Mouse (Mus musculus) CD4-positive naive resting alpha-beta T cell, adult 57 days (primary cell): ENCODE data around the gene Rag1. TPM values are rescaled to one million over a fixed set of nuclear protein-coding genes. Genes with fewer than 3 reads are reported as not detected.

Experiments
- total RNA-seq: library from RNA; stranded (reverse); gene quantifications from one replicate; pipeline ENCODE4 v1.2.4, GENCODE M21; 2023

The Rag1 gene
- total RNA-seq, result not detected

DNA sequence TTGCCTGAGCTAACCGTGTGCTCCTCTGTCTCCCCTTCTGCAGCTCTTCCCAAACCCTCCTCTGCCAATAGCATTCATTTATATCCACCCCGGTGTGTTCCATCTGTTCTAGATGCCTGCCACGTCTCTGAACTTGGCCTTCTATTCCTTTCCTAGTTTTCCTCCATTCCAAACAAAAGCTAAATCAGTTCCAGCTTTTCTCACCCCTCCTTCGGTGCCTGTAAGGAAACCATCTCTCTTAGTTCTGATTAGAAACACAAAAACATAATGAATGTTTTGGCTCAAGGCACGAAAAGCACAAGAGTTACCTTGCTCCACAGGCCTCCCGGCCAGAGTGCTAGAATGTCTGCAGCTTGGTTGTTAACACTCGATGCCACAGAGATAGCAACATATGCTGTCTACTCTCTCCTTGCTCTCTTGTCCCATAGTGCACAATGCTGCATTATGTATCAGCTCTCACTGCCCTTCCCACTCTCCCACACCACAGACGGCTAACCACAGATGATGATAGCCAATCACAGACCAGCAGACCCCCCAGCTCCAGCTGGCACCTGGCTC lies at the start of gene Rag1, which contains the start of gene B230118H07Rik:
Gene Rag1, minus strand, starts transcription at position 388 of the 558 bp plus-strand sequence.
Gene B230118H07Rik, minus strand, starts transcription at position 419 of the 558 bp plus-strand sequence.

DNA sequence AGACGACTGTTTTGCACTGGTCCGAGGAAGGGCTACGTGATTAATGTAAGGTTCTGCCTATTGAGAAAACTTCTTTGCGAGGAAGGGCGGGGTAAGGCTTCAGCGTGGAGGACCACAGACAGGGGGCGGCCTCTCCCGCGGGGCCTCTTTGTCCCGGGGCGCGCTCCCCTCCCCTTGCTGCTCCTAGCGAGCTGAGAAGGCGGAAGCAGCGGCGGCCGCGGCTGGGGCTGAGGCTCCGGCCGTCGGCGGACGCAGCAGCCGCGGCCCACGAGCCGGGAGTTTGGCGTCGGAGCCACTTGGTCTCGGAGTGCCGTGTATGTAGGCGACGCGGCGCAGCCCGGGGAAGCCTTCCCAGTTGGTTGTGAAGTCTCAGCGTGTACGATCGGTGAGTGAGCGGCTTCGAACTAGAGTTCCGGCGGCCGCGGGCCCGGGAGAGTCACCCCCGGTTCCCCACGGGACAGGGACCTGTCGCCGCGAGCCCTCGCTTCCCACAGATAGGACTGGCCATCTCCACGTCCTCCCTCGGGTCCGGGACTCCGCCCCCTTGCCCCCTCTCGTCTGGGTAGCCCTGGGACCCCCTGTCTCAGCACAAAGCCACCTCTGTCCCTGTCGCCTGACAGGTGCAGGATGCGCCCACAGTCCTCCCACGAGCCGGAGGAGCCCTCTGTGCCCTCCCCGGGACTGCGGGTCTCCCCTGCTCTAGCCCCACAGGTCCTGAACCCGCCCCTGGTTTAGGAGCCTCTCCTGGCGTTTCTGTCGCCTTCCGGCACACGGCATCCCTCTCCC lies 29.1 kb upstream of the Rag1 start, which contains the start of gene Traf6:
Gene Traf6, plus strand, starts transcription at position 194 of the 786 bp plus-strand sequence.

DNA sequence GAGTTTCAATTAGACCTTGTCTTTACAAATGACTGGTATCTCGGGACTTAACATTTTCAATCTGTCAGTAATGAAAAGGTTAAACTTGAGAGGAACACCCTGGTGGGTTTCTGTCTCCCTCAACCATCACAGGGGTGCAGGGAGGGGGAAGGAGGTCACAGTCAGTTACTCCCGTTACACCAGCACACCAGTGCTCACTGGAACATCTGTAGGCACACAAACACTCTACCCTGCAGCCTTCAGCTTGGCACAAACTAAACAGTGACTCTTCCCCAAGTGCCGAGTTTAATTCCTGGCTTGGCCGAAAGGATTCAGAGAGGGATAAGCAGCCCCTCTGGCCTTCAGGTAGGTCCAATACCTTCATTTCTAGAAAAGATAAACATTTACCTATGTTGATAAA lies 24.8 kb downstream of the Rag1 start, which contains the start of gene Rag2:
Gene Rag2, plus strand, starts transcription at position 193 of the 400 bp plus-strand sequence.

Other genes with a start within 250 kb of the Rag1 start
- not detected for gene Rag2, start 24.8 kb downstream of the Rag1 start, total RNA-seq
- gene B230118H07Rik, start within 50 bp of the Rag1 start, total RNA-seq, result 3.5 TPM
- gene Traf6, start 28.9 kb upstream of the Rag1 start, total RNA-seq, result 52.5 TPM
- gene Prr5l, start 233.5 kb upstream of the Rag1 start, total RNA-seq, result 2.1 TPM
- gene Commd9, start 236.7 kb upstream of the Rag1 start, total RNA-seq, result 15.1 TPM